Mouse (Mus musculus): ENCODE results near the gene Lrig3. TPM values are rescaled to one million over a fixed set of nuclear protein-coding genes. Genes with fewer than 3 reads are reported as not detected.
A peak's percentile ranks its signal among the peaks of the same experiment; 100 is the strongest.

Lrig3 gene
- polyA plus RNA-seq, 1 experiment from 2014 or later, result 37.0 TPM

DNA sequence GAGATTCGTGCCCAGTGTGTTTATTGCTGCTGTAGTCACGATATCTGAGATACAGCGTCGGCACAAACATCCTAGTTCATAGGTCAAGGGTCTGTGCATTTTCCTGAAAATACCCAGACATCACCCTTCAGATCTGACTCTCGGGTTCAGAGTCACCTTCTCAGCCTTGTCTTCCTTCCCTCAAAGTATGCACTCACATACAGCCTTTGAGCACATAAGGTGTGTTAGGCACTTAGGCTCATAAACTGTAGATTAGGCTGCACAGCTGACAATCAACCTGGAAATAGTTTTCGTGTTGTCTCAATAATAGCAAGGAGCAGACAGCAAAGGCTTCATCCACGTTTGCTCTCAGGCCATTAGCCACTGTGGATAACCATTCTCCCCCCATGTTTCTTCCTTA lies 11.6 kb upstream of the Lrig3 start:
- no peaks in the 10 kb centered on the region for H3K9me3 ChIP-seq (ENCODE audit: control insufficient read depth, low read depth, low read length)
- WGBS, result 50% methylated on average over 7 of the region's 7 CpGs
- no peaks in the 10 kb centered on the region for H3K27me3 ChIP-seq (ENCODE audit: control insufficient read depth, insufficient read depth, low read length)
- H3K27ac ChIP-seq (ENCODE audit: low read length), result no peak overlapping the region
- no peak for ATAC-seq (ENCODE audit: insufficient number of reproducible peaks, insufficient read depth, low FRiP score, low read depth)
- H3K4me1 ChIP-seq (ENCODE audit: control insufficient read depth, insufficient read depth, low read length), result peaks cover 8% of the 10 kb centered on the region
- H3K36me3 ChIP-seq (ENCODE audit: control insufficient read depth, insufficient read depth, low read length), result no peaks in the 10 kb centered on the region
- no peak overlapping the region for H3K9ac ChIP-seq (replicated peaks; ENCODE audit: low read depth, low read length)
- no peak overlapping the region for H3K4me3 ChIP-seq (ENCODE audit: low read depth, low read length)
- H3K4me2 ChIP-seq (replicated peaks; ENCODE audit: low read depth, low read length), result no peak overlapping the region

DNA sequence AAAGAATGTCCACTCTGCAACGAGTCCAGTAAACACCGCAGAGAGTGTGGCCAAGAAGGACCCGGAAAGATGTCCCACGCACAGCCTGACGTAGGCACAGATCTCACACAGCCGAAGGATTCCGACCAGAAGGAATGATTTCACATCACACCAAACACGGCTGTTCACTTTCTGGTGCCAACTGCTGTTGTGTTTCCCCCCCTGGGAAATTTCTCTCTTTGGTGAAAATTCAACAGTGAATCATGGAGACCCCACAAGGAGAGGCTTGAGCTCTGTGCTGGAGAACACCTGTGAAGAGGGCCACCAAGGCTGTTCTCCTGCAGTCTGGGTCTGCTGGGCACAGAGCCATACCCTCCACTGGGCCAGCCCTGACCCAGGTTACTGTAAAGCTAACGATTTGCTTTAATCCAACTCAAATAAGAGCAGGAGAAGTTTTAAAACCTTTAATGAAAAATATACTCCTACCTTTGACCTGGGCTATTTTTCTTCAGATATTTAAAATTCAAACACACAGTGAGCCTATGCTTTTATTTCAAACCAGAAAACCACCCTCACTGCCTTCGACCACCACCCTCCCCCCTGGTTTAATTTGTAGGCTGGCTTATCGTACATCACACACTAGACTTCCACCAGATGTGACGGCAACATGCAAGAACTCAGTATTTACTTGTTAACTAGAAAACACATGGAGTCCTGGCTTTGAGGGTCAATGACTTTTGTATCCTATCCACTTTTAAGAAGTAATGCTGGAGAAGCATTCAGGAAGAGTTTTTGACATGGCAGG lies 11.0 kb upstream of the Lrig3 start:
- Histone ChIP-seq H3K4me2 (replicated peaks; ENCODE audit: low read depth, low read length) (no peak overlapping the region), H3K9ac (replicated peaks; ENCODE audit: low read depth, low read length) (no peak overlapping the region), H3K9me3 (ENCODE audit: control insufficient read depth, low read depth, low read length) (no peaks in the 10 kb centered on the region), H3K4me3 (ENCODE audit: low read depth, low read length) (no peak overlapping the region), H3K4me1 (ENCODE audit: control insufficient read depth, insufficient read depth, low read length) (peaks cover 6% of the 10 kb centered on the region; the same call in 1 of the 2 replicates), H3K36me3 (ENCODE audit: control insufficient read depth, insufficient read depth, low read length) (no peaks in the 10 kb centered on the region), H3K27me3 (ENCODE audit: control insufficient read depth, insufficient read depth, low read length) (no peaks in the 10 kb centered on the region), H3K27ac (ENCODE audit: low read length) (no peak overlapping the region)
- 51% methylated on average over 12 of the region's 12 CpGs for WGBS
- ATAC-seq (ENCODE audit: insufficient number of reproducible peaks, insufficient read depth, low FRiP score, low read depth), result no peak; the same call in 1 of the 2 replicates

DNA sequence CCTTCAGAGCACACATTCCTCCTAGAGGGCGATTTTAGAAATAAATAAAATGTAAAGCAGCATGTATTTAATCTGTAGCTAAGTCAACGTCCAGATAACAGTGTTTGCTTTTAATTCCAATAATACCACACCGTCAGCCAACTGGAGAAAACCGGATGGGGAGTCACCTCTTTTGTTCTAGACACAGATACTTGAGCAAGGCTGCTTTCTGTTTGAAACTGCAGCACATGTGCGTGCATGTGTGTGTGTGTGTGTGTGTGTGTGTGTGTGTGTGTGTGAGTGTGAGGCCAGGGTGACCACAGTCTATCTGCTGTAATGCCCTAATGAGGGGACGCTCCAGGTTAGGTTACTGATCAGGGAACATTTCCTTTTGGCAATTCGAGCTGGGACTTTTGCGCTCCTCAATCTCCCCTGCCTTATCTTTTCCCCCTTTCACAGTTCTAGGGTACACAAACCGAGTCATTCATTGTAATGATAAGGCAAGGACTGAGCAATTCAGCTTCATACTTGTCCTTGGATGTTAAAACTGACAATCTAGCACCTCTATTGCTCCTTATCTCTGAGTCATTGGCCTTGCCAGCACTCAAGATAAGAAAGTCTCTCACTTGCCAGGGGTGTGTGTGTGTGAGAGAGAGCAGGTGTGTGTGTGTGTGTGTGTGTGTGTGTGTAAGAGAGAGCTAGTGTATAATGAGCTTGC lies 4.4 kb upstream of the Lrig3 start:
- Histone ChIP-seq H3K4me2 (replicated peaks; ENCODE audit: low read depth, low read length) (no peak overlapping the region), H3K27me3 (ENCODE audit: control insufficient read depth, insufficient read depth, low read length) (no peaks in the 10 kb centered on the region), H3K27ac (ENCODE audit: low read length) (peak overlapping the region; percentile 48; the same call in 1 of the 2 replicates), H3K4me3 (ENCODE audit: low read depth, low read length) (no peak overlapping the region), H3K9ac (replicated peaks; ENCODE audit: low read depth, low read length) (no peak overlapping the region), H3K4me1 (ENCODE audit: control insufficient read depth, insufficient read depth, low read length) (no peaks in the 10 kb centered on the region; the same call in 1 of the 2 replicates), H3K9me3 (ENCODE audit: control insufficient read depth, low read depth, low read length) (no peaks in the 10 kb centered on the region), H3K36me3 (ENCODE audit: control insufficient read depth, insufficient read depth, low read length) (no peaks in the 10 kb centered on the region)
- peak; percentile 81 for ATAC-seq (ENCODE audit: insufficient number of reproducible peaks, insufficient read depth, low FRiP score, low read depth)
- WGBS, result 31% methylated on average over 9 of the region's 9 CpGs

DNA sequence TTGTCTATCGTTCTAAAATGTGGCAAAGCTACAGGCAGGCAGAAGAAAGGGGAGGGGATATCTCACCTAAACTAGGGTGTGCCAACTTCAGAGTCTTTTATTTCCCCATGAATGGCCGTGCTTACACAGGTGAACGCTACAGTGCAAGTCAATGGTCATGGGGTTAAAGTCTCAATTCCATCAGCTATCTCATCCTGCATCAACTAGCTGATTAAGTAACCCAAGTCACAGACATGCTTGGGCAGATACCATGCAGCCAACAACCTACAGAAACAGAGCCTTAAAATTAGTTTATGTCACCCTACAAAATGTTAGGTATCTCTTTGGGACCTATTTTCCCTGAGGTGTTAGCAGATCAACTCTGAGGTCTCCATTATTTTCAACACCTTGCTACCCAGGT lies 1.3 kb upstream of the Lrig3 start:
- whole genome bisulfite sequencing, result 73% methylated on average over 3 of the region's 3 CpGs

DNA sequence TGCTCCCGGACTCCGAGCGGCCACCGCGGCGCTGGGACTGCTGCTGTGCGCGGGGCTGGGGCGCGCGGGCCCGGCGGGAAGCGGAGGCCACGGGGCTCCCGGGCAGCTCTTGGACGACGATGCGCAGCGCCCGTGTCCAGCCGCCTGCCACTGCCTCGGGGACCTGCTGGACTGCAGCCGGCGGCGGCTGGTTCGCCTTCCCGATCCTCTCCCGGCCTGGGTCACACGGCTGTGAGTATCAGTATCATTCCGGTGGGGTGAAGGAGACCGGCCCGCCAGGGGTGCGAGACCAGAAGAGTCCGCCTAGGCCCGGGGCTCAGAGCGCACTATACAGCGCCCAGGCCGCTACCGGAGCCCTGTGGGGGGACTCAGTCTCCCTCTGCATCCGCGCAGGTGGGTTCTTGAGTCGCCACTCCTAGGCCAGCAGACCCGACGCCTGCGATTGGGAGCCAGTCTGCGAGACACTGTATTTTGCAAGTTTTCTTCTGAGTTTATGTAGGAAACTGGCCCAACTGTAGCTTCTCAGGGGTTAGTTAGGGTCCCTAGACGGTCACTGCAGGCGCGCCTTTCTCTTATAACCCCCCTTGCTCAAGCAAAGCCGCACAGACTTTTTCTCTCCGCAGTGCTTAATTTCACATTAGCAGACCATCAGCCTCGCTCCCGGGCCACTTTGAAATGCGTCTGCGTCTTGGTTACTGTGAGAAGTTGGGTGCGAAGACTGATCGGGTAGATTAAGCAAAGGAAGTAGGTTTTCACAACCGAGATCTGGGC lies 698 bp downstream of the Lrig3 start:
- Histone ChIP-seq H3K4me1 (ENCODE audit: control insufficient read depth, insufficient read depth, low read length) (peaks cover 9% of the 10 kb centered on the region; the same call in 1 of the 2 replicates), H3K4me2 (replicated peaks; ENCODE audit: low read depth, low read length) (peak overlapping the region; percentile 63), H3K4me3 (ENCODE audit: low read depth, low read length) (peak overlapping the region; percentile 95), H3K36me3 (ENCODE audit: control insufficient read depth, insufficient read depth, low read length) (no peaks in the 10 kb centered on the region), H3K9ac (replicated peaks; ENCODE audit: low read depth, low read length) (peak overlapping the region; percentile 98), H3K27ac (ENCODE audit: low read length) (peak overlapping the region; percentile 97), H3K9me3 (ENCODE audit: control insufficient read depth, low read depth, low read length) (no peaks in the 10 kb centered on the region), H3K27me3 (ENCODE audit: control insufficient read depth, insufficient read depth, low read length) (no peaks in the 10 kb centered on the region)
- ATAC-seq (ENCODE audit: insufficient number of reproducible peaks, insufficient read depth, low FRiP score, low read depth), result peak; percentile 21
- WGBS, result under 1% methylated on average over 53 of the region's 59 CpGs

More for the DNA sequence above, 1.3 kb upstream of the Lrig3 start:
- ATAC-seq (ENCODE audit: insufficient number of reproducible peaks, insufficient read depth, low FRiP score, low read depth), result no peak
- Histone ChIP-seq H3K36me3 (ENCODE audit: control insufficient read depth, insufficient read depth, low read length) (no peaks in the 10 kb centered on the region), H3K27me3 (ENCODE audit: control insufficient read depth, insufficient read depth, low read length) (no peaks in the 10 kb centered on the region), H3K9ac (replicated peaks; ENCODE audit: low read depth, low read length) (no peak overlapping the region), H3K9me3 (ENCODE audit: control insufficient read depth, low read depth, low read length) (no peaks in the 10 kb centered on the region), H3K27ac (ENCODE audit: low read length) (no peak overlapping the region), H3K4me3 (ENCODE audit: low read depth, low read length) (no peak overlapping the region), H3K4me1 (ENCODE audit: control insufficient read depth, insufficient read depth, low read length) (no peaks in the 10 kb centered on the region; the same call in 1 of the 2 replicates), H3K4me2 (replicated peaks; ENCODE audit: low read depth, low read length) (no peak overlapping the region)

DNA sequence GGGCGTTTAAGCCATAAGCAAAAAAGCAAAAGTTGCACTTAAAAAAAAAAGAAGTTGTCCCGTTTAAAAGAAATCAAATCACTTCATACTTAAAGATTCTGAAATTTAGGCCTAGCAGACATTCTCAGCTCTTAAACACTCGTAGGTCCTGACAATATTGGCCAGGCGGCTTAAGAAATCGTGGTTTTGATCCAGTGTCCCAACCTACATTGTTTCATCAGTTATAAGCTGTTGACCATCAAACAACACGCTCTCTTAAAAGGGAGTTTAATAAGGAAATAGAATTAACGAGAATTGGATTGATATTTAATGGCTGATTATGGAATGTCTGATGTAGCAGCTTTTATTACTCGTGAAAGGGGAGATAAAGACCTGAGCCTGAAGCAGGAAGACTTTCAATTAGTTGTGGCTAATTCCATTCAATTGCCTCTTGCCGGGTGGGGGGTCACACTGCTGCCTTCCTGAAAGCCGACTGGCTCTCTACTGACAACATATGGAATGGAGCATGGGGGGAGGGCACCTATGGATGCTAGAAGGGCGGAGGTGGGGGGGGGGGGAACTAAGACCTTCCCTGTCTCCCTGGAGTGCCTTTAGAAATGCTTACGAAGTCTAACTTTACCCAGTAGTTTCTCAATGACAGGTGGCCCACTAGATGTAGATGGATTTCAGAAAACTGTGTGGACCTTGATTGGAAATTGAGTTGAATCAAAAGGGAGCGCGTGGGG lies 1.6 kb downstream of the Lrig3 start:
- no peak for ATAC-seq (ENCODE audit: insufficient number of reproducible peaks, insufficient read depth, low FRiP score, low read depth)
- WGBS, result 7% methylated on average over 14 of the region's 14 CpGs

DNA sequence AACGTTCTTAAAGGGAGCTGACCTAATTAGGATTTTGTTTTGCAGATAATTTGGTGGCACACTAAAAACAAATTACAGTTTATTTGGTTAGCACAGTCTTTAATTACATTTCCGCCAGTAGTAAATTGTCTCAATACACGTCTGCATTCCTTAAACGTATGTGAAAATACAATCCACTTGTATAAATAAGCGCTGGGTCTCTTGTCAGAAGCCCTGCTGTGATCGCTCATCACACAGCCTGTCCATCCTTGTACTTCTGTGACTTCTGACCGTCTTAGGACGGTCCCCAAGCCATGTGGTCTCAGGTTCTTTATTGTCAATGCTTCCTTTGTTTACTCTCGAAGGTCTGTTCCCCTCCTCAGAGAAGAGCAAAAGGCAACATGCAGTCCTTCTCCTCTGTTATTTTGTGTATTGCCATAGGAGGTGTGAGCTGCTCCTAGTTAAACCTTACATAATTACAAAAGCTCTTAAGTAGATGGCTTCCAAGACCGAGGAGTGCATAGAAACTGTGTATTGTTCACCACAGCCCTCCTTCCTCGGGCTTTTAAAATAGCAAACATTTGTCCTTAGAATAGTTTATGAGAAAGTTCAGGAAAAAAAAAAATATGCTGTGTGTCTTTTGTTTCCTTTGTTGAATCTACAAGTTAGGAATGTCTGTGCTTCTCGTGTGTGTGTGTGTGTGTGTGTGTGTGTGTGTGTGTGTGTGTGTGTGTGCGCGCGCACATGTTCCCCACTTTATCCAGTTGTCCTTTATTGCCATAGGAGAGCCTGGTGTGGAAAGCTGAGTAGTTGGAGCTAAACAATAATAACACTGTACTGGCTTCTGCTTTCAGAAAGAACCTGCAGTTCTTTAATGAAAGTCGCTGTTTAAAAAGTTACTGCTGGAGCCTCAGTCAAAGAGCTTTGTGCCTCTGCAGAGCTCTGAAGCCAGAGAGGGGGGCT lies 2.5 kb downstream of the Lrig3 start:
- Histone ChIP-seq H3K9me3 (ENCODE audit: control insufficient read depth, low read depth, low read length) (no peaks in the 10 kb centered on the region), H3K4me1 (ENCODE audit: control insufficient read depth, insufficient read depth, low read length) (peaks cover 11% of the 10 kb centered on the region), H3K27me3 (ENCODE audit: control insufficient read depth, insufficient read depth, low read length) (no peaks in the 10 kb centered on the region), H3K4me3 (ENCODE audit: low read depth, low read length) (peak overlapping the region; percentile 95), H3K4me2 (replicated peaks; ENCODE audit: low read depth, low read length) (peak overlapping the region; percentile 63), H3K27ac (ENCODE audit: low read length) (peak overlapping the region; percentile 97), H3K36me3 (ENCODE audit: control insufficient read depth, insufficient read depth, low read length) (peaks cover 6% of the 10 kb centered on the region), H3K9ac (replicated peaks; ENCODE audit: low read depth, low read length) (peak overlapping the region; percentile 98)
- no peak for ATAC-seq (ENCODE audit: insufficient number of reproducible peaks, insufficient read depth, low FRiP score, low read depth)
- WGBS, result 9% methylated on average over 16 of the region's 16 CpGs

More for the DNA sequence above, 1.6 kb downstream of the Lrig3 start:
- Histone ChIP-seq H3K9ac (replicated peaks; ENCODE audit: low read depth, low read length) (peak overlapping the region; percentile 98), H3K4me3 (ENCODE audit: low read depth, low read length) (peak overlapping the region; percentile 95), H3K27ac (ENCODE audit: low read length) (peak overlapping the region; percentile 97), H3K9me3 (ENCODE audit: control insufficient read depth, low read depth, low read length) (no peaks in the 10 kb centered on the region), H3K4me2 (replicated peaks; ENCODE audit: low read depth, low read length) (peak overlapping the region; percentile 63), H3K4me1 (ENCODE audit: control insufficient read depth, insufficient read depth, low read length) (peaks cover 11% of the 10 kb centered on the region; the same call in 1 of the 2 replicates), H3K36me3 (ENCODE audit: control insufficient read depth, insufficient read depth, low read length) (no peaks in the 10 kb centered on the region; the same call in 1 of the 2 replicates), H3K27me3 (ENCODE audit: control insufficient read depth, insufficient read depth, low read length) (no peaks in the 10 kb centered on the region)

Data from stomach, embryonic 14.5 days (tissue).